Mouse (Mus musculus): ENCODE data around the gene Hist2h2be.
"Not testable (repeated sequence)": the region's sequence is repeated elsewhere in the genome, so short reads cannot be mapped to it uniquely, and the experiment has no call there.

Hist2h2be gene

DNA sequence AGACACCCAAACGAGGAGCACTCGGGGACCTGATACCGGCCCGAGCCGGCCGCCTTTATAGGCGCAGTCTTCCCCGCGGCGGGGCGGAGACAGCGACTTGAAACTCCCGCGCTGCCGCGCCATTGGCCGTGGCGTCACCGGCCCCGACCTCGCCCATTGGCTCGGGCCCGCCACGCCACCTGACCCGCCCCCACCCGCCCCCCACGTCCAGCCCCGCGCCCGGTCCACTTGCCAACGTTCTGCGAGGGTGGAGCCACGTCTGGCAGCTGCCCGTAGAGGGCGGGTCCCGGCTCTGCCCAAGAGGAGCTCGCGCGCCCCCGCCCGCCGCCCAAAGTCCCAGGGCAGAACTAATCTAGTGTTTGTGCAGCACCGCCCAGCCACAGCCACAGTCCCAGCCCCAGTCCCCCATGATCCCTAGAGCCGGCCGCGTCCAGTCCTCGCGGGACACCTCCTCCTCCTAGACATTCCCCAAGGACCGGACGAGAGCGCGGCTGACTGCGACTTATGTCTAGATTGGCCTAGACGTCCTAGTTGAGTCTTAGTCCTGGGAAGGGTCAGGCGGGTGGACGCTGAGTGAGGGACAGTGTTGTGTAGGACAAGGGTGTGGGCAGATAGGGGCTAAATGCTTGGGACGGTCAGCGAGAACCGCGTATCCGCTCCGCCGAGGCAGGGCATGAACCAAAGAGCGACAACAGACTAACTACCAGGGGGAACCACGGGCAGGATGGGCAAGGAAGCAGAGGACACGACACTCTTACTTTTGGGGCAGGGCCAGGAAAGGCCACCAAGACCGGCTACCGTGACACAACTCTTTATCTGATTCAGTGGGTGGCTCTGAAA is 18.3 kb downstream of the Hist2h2be start, which contains the start of gene Hist2h3c2:
TSS of gene Hist2h3c2 (minus strand) at position 174 of the 840 bp plus-strand sequence.
- DNase-seq = peak; percentile 38

DNA sequence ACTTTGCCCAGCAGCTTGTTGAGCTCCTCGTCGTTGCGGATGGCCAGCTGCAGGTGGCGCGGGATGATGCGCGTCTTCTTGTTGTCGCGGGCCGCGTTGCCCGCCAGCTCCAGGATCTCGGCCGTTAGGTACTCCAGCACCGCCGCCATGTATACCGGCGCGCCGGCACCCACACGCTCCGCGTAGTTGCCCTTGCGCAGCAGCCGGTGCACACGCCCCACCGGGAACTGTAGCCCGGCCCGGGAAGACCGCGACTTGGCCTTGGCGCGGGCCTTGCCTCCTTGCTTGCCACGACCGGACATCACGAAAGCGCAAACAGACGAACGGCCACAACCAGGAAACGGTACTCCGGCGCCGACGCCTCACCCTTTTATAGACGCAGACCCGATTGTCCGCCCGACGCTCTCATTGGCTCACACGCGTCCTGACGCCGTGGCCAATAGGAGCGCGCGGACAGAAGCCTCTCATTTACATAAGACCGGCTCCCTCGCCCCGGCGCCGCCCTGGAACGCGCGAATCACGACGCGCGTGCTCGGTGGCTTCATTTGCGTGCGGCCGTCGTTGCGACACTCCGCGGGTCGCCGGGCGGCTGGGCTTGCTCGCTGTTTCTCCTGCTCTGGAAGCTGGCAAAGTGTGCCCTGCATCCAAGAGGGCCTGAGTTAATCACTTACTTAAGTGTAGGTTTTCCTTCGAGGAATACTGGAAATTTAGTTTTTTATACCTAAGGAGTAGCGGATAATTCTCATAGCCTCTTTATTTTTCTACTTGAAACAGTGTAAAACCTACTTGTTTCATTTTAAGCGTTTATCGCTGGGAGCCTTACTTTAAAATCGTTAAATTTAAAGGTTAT is 19.3 kb downstream of the Hist2h2be start, which contains the start of gene Hist2h2aa2:
TSS of gene Hist2h2aa2 (minus strand) at position 328 of the 850 bp plus-strand sequence.
- peak; percentile 97 for DNase-seq

DNA sequence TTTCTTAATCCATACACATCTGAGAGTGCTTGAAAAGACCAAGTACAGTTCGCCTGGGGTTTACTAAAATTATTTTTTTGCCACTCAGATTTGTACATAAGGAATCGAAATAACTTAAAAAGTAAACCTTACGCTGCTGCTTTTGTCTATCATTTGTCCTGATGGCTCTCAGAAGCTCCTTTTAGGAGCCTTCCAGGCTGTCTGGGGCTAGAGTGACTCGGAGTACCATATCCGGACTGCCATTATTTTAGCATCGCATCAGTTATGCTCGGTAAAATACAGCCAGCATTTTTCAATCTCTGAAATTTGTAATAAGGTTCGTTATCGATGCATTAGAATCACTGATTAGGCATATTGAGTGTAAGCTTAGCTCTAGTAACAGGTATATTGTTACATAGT is 19.9 kb downstream of the Hist2h2be start:
- DNase-seq = no peak

DNA sequence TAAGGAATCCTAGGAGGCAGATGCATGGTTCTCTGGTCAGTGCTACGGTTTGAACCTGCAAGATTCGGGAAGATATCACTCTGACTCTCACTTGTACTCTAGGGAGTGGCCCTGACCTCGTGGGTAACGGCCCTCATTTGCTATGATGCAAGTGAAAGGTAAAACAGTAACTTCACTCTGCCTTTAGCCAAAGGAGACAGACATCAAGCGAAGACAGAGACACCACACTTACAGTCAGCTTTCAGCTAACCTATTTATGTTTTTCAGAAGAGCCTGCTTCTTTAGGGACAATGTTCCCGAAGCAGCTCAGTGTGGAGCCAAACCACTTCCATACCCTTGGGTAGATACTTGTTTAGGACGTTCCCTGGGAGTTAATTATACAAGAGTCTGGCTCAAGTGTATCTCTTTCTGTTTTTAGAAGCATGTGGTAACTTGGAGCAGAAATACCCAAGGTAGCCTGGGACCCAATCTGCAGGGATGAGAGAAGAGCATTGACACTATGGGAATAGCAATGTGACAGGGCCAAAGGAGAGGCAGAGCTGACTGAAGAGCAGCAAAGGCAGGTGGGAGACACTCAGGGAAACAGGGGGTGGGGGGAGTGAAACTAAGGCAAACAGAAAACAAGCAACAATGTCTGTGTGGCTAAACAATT is 23.1 kb downstream of the Hist2h2be start:
- no peak for DNase-seq

DNA sequence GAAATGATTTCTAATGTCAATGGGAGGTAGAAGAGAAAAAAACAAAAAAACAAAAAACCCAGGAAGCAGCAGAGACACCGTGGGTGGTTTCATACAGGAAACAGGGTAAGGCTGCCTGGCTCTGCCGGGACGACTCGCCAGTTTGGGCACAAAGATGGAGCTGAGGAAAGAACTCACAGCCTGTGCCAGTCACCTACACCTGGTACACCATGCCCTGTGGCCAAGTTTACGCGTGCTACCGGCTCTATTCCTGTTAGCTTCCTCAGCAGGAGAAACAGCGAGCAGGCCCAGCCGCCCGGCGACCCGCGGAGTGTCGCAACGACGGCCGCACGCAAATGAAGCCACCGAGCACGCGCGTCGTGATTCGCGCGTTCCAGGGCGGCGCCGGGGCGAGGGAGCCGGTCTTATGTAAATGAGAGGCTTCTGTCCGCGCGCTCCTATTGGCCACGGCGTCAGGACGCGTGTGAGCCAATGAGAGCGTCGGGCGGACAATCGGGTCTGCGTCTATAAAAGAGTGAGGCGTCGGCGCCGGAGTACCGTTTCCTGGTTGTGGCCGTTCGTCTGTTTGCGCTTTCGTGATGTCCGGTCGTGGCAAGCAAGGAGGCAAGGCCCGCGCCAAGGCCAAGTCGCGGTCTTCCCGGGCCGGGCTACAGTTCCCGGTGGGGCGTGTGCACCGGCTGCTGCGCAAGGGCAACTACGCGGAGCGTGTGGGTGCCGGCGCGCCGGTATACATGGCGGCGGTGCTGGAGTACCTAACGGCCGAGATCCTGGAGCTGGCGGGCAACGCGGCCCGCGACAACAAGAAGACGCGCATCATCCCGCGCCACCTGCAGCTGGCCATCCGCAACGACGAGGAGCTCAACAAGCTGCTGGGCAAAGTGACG is 24.3 kb downstream of the Hist2h2be start, which contains the start of gene Hist2h2aa1:
TSS of gene Hist2h2aa1 (plus strand) at position 495 of the 884 bp plus-strand sequence.
- peak; percentile 87 for DNase-seq

DNA sequence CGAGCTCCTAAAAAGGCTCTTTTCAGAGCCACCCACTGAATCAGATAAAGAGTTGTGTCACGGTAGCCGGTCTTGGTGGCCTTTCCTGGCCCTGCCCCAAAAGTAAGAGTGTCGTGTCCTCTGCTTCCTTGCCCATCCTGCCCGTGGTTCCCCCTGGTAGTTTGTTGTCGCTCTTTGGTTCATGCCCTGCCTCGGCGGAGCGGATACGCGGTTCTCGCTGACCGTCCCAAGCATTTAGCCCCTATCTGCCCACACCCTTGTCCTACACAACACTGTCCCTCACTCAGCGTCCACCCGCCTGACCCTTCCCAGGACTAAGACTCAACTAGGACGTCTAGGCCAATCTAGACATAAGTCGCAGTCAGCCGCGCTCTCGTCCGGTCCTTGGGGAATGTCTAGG is 25.1 kb downstream of the Hist2h2be start:
- not testable (repeated sequence) for DNase-seq

DNA sequence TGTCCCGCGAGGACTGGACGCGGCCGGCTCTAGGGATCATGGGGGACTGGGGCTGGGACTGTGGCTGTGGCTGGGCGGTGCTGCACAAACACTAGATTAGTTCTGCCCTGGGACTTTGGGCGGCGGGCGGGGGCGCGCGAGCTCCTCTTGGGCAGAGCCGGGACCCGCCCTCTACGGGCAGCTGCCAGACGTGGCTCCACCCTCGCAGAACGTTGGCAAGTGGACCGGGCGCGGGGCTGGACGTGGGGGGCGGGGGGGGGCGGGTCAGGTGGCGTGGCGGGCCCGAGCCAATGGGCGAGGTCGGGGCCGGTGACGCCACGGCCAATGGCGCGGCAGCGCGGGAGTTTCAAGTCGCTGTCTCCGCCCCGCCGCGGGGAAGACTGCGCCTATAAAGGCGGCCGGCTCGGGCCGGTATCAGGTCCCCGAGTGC is 25.5 kb downstream of the Hist2h2be start, which contains the start of gene Hist2h3c1:
TSS of gene Hist2h3c1 (plus strand) at position 259 of the 430 bp plus-strand sequence.
- not testable (repeated sequence) for DNase-seq

DNA sequence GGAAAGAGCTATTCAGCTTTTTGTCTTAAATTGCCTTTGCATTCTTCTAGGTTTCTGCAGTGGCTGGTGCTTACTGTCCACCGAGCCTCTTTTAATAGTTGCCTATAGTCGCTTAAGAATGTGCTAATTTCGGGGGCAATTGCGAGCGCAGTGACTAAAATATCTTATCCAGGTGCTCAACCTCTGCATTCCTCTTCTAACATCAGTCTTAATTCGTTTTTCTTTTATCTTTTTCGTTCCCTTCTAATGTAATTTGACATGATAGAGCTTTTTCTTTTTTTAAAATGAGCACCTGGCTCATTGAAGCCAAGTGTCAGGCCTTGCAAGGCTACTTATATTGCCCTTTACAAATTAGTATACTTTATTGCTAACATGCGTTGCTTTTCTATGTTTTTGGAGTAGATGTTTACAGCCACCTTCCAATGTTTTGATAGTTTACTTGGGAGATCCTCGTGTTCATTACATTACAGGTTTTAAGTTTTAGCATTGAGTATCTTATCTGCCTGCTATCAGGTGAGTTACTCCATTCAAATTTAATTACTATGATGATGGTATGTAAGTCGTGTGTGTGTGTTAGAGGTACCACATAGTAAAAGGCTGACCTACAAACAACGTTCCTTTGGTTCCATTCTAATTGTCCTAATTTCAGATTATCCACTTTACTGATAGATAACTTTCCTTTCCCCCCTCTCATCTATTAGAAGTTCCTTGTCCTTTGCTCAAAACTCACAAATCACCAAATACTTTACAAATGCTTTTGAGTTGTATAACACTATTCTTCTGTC is 26.6 kb downstream of the Hist2h2be start:
- no peak for DNase-seq

DNA sequence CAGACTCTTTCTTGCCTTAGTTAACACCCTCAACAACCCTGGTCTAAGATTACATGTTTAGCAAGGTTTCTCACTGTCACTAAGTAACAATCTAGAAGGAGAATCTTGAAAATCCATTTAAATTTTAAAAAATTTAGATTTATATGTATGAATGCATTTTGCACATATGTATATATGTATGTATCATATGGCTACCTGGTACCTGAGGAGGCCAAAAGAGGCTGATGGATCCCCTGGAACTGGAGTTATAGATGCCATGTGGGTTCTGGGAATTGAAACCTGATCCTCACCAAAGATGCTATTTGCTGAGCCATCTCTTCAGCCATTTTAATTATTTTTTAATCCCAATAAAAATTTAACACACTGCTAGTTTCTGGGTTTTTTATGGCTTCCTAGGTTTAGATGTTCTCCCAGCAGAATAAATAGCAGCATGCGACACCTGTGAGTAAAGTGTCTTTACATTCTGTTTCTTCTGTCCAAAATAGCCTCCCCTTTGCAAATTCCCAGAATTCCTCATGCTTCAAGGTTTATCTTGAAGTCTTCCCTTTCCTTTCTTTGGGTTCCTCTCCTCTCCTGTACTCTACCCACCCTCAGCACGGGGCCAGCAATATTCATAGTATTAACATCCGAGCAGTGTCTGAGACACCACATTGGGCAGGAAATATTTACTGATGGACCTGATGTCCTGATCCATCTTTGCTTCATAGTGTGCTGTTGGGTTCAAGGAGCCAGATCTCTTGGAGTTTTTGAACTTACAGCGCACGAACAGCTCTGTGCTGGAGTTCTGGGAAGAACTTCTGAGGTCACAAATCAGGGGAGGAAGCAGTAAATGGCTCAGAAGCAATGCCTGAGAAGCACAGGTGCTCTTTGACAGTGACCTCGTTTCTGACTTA is 27.5 kb downstream of the Hist2h2be start:
- no peak for DNase-seq

DNA sequence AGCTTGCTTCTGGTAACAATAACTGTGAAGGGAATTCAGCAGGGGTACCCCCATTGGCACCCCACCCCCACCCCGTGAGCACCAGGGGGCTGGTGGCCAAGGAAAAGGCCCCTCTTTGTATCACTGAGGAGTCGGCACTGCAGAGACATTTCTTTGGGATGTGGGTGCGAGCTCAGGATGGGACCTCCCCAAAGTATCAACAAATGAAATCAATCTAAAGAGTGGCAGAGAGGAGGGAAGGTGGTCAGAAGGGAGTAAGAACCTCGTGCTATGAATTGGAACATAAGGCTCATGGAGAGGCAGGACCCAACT is 28.1 kb downstream of the Hist2h2be start:
- no peak for DNase-seq

DNA sequence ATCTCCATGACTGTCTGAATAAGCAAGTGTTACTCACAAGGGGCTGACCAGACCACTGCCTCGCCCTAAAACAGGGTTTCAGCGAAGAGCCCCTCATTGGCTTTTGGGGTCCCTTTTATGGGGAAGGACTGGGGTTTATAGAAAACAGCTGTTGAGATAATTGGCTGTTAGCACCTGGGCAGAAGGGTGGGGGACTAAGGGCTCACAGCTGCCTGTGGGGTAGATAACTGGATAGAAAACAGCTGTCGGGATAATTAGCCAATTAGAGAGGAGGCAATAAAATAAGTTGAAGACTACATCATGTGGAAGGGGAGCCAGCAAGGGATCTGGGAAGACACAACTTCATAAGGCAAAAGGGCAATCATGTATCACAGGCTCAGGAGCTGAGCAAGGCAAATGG is 30.0 kb downstream of the Hist2h2be start:
- no peak for DNase-seq

DNA sequence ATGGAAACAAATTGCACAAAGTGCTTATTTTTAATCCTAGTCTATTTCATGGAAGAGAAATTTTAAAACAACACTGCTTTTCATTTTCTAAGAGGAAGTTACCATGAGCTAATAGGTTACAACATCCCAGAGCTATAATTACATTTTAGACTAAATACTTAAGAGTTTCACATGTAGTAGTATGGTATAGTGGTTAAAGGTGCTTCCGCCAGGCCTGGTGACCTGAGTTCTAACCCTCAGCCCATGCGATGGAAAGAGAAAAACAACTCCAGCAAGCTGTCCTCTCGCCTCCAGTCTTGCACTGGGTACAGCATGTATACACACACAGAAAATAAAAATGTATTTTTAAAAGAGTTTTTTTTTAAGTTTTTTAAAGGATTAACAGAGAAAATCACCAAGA is 30.9 kb downstream of the Hist2h2be start:
- DNase-seq = no peak

DNA sequence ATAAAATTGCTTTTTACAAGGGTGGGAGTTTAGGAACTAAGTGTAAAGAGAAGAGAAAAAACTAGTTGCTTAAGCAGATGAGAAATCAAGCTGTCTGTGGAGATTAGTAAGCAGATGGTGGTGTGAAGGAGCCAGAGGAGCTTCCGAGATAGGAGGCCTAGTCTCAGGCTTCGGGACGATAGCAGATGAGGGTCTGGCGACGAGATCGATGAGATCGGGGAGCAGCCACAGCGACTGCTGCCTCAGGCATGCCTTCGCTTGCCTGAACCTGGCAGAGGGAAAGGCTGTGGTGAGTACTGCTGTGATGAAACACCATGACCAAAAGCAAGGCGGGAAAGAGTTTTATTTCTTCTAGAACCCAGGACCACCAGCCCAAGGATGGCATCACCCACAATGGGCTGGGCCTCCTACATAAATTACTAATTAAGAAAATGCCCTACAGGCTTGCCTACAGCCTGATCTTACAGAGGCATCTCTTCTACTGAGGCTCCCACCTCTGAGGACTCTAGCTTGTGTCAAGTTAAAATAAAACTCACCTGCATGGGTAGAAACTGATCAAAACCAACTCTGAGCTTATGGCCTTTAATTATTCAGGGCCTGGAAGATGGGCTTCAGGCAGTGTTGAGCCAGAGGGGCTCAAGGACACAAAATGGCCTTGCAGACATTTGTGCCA is 33.9 kb downstream of the Hist2h2be start:
- DNase-seq = no peak

DNA sequence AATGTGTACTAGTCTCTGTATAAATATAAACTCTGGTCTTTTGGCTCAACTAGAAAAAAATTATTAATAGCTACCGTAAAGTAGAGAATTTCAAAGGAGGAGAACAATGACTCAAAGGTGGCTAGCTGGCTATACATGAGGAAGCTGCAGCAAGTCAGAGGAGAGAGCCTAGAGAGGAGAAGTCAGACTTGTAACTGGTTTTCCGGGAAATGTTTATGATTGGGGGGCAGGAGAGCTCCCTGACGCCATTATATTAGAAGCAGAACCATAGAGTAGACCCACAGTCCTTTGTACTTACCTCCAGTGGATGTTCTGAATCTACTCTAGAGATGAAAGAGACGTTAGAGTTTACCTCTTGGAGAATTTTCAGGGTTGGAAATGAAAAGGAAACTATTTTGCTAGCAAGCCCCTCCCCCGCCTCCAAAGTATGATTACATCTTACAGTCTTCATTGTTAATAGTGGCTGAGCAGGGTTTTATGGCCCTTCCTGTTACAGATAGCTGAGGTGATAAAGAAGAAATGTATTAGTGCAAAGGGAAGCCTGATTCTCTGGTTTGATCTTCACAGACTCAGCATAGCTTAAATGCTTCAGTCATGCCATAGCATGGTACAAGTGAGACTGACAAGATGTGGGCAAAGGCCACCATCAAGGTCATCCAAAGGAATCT is 35.1 kb downstream of the Hist2h2be start:
- DNase-seq = peak; percentile 49

DNA sequence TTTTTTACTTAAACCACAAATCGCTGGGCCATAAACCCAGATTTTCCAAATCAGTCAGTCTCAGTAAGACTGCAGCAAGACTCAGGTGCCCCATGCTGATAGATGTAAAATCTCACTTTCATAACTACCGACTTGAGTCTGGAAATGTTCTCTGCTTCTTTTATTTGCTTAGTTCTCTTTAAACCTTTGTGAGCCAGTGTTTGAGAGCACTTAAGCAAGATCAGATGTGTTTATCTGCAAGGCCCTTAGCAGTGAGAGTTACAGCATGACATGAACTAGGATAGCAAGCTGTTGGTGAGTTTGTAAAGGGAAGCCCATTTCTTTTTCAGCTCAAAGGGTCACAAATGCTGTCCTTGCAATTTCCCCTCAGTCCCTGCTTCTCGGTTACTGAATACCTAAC is 36.3 kb downstream of the Hist2h2be start:
- DNase-seq = no peak

DNA sequence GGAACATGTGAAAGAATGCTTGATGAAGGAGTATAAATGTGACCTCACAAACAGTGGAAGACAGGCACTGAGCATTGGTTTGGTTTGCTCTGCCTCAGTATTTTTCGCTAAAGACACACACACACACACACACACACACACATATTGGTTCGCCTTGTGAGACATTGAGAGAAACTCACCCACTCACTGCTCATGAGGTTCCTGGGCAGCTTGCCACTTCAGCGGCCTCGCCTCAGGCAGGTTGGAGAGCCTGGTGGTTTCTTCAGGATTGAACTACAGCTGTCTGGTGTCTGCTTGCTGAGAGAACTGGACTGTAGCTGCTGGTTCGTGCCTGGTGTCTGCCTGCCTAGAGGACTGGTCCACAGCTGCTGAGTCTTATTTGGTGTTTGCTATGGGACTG is 39.3 kb downstream of the Hist2h2be start:
- no peak for DNase-seq

DNA sequence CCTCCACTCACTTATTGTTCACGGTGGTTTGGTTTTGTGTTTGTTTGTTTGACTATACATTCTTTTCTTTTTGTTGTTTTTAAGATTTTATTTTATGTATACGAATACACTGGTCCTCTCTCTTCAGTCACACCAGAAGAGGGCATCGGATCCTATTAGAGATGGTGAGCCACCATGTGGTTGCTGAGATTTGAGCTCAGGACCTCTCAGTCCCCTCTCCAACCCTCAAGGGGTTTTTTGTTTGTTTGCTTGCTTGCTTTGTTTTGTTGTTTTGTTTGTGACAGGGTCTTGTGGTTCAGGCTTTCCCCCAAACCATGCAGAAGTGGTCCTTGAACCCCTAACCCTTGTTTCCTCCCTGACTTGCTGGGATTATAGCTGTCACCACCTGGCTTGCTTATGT is 40.7 kb downstream of the Hist2h2be start:
- no peak for DNase-seq

DNA sequence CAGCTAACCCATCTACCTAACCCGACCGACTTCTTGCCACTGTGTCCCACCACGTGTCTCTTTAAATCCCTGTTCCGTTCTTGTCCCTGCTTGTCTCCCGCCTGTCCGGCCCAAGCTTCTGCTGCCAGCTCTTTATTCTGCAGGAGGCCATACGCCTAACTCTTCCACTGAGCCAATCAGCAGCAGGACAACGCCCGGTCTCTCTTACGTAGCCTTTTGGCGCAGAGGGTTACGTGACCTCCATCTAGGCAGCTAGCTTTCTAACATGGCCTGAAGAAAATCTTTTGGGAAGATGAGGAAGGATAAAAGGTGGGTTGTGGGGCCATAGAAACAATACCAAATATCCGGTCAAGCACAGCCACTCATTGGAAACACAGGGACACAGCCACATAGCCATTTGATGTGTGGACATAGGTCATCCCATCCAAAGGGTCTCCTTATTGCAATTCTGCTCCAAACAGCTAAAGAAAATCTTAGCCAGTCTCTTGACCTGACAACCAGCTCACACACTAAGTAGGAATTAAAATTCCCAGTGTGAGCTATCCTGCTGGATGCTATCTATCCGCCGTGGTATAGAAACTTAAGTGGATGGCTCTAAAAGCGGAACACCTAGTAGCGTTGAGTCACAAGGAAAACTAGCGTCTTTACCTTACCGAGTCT is 41.4 kb downstream of the Hist2h2be start:
- DNase-seq = peak; percentile 92
